Mouse (Mus musculus) midbrain, embryonic 13.5 days (tissue): ENCODE data around the gene Olfr718-ps1. TPM values are rescaled to one million over a fixed set of nuclear protein-coding genes. Genes with fewer than 3 reads are reported as not detected.
A peak's percentile ranks its signal among the peaks of the same experiment; 100 is the strongest.
"Not testable (repeated sequence)": the region's sequence is repeated elsewhere in the genome, so short reads cannot be mapped to it uniquely, and the experiment has no call there.

Source experiments
- ATAC-seq: fragments of 200-750 bp; cut with Nextera tagmentation; 2 replicates; pipeline ENCODE4 v1.8.0; 2017; ENCODE audit warnings: mild to moderate bottlenecking, moderate TSS enrichment, moderate library complexity
- H3K27ac ChIP-seq: fragments of 300-500 bp; sonication (generic); 2 replicates; pipeline ENCODE4 v1.5.1; 2015; ENCODE audit warnings: inconsistent platforms, mild to moderate bottlenecking, moderate library complexity
- H3K27me3 ChIP-seq: fragments of 300-500 bp; sonication (generic); 2 replicates; pipeline ENCODE4 v1.6.1; 2015; ENCODE audit warnings: mild to moderate bottlenecking, inconsistent platforms
- H3K36me3 ChIP-seq: fragments of 300-500 bp; sonication (generic); 2 replicates; pipeline ENCODE4 v1.6.1; 2015; ENCODE audit warnings: mild to moderate bottlenecking, inconsistent platforms
- H3K4me1 ChIP-seq: fragments of 300-500 bp; sonication (generic); replicated peaks from 2 replicates; pipeline ENCODE4 v1.6.1; 2015; ENCODE audit warnings: inconsistent platforms
- H3K4me2 ChIP-seq: fragments of 300-500 bp; sonication (generic); replicated peaks from 2 replicates; pipeline ENCODE4 v1.6.1; 2015; ENCODE audit warnings: moderate library complexity, mild to moderate bottlenecking, inconsistent platforms
- H3K4me3 ChIP-seq: fragments of 300-500 bp; sonication (generic); replicated peaks from 2 replicates; pipeline ENCODE4 v1.5.1; 2015; ENCODE audit warnings: mild to moderate bottlenecking, inconsistent platforms
- H3K9ac ChIP-seq: fragments of 300-500 bp; sonication (generic); replicated peaks from 2 replicates; pipeline ENCODE4 v1.6.1; 2015; ENCODE audit warnings: mild to moderate bottlenecking, inconsistent platforms
- H3K9me3 ChIP-seq: fragments of 300-500 bp; sonication (generic); 2 replicates; pipeline ENCODE4 v1.6.1; 2016; ENCODE audit warnings: mild to moderate bottlenecking, inconsistent platforms
- WGBS: fragments of 180-500 bp; shearing (Covaris S2); methylation state at CpG from one replicate; pipeline ENCODE4 v1.1.7; 2015; 5-methylcytosine and 5-hydroxymethylcytosine counted together
- polyA plus RNA-seq: library from polyadenylated mRNA; unstranded; fragments of >200 nt; fragmentation: Nextera tagmentation; extraction: Ambion mirVana; gene quantifications from 2 replicates; pipeline ENCODE4 v1.2.1, GENCODE M21; 2015

Olfr718-ps1 gene
- 0.06 and 0.07 TPM in 2 replicates for polyA plus RNA-seq

DNA sequence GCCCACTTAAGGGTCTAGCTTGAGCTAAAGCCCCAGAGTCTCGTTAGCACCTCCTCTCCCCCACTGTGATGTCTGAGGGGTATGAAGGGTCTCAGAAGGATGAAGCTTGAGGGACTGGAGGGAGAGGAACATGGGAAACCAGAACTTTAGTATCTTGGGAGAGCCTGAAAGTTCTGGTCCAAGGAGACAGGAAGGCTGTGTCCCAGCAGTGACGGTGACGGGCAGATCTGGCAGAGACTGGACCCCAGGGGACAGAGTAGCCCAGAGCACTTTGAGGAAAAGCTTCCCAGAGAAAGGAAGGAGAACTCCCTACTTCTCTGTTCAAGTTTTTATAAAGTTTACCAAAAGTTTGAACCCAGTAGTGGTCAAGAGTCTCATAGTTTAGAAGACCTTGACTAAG lies at the start of gene Olfr718-ps1:
Olfr718-ps1 (minus strand) TSS at position 101 of the 400 bp plus-strand sequence.
- Histone ChIP-seq H3K4me2 (no peak within 1 kb of the TSS), H3K4me3 (no peak within 1 kb of the TSS), H3K9ac (no peak within 1 kb of the TSS), H3K27ac (no peak within 1 kb of the TSS), H3K9me3 (0 out of 2 replicates have a peak, but pooled peaks cover 6% of the 10 kb centered on the region), H3K4me1 (no peaks in the 10 kb centered on the region), H3K36me3 (no peaks in the 10 kb centered on the region), H3K27me3 (no peaks in the 10 kb centered on the region)
- WGBS = 74% methylated on average over 3 of the region's 3 CpGs
- no peak for ATAC-seq

DNA sequence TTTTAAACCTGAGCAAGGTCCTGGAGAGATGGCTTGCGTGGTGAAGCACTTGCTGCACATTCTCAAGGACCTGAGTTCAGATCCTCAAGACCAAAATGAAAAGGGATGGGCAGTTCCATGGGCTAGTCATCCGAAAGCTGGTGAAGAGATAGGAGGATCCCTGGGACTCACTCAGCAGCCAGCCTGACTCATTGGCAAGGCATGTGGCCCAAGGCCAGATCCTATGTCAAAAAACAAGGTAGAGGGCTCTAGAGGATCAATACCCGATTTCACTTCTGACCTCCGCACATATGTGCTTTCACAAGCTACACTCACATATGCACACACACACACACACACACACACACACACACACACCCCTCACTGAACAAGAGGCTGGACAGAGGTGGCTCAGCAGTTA lies 49.1 kb upstream of the Olfr718-ps1 start:
- 89% methylated on average over 4 of the region's 4 CpGs for WGBS
- Histone ChIP-seq H3K4me2 (no peak overlapping the region), H3K27me3 (no peaks in the 10 kb centered on the region), H3K27ac (no peak overlapping the region), H3K9me3 (no peaks in the 10 kb centered on the region), H3K4me1 (no peaks in the 10 kb centered on the region), H3K9ac (no peak overlapping the region), H3K36me3 (no peaks in the 10 kb centered on the region), H3K4me3 (no peak overlapping the region)
- no peak for ATAC-seq

DNA sequence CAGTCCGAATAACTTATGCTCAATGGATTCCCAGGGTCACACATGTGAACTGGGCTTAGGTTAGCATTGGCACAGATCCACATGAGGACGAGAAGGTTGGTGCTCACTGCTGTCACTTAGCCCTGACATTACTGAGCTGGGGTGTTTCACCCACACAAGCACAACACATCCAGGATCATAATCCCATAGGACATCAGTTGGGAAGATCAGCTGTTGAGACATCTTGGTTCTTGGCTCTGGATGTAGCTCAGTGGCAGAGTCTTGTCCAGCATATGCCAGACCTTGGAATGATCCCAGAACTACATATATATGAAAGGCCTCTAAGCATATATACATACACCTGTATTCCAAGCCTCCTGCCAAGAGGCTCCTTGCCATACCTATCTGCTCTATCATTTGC lies 47.8 kb upstream of the Olfr718-ps1 start:
- Histone ChIP-seq H3K27ac (no peak overlapping the region), H3K4me1 (no peaks in the 10 kb centered on the region), H3K27me3 (no peaks in the 10 kb centered on the region), H3K36me3 (no peaks in the 10 kb centered on the region), H3K9ac (no peak overlapping the region), H3K4me2 (no peak overlapping the region), H3K4me3 (no peak overlapping the region), H3K9me3 (no peaks in the 10 kb centered on the region)
- WGBS = 76% methylated on average over 2 of the region's 2 CpGs
- ATAC-seq = no peak

DNA sequence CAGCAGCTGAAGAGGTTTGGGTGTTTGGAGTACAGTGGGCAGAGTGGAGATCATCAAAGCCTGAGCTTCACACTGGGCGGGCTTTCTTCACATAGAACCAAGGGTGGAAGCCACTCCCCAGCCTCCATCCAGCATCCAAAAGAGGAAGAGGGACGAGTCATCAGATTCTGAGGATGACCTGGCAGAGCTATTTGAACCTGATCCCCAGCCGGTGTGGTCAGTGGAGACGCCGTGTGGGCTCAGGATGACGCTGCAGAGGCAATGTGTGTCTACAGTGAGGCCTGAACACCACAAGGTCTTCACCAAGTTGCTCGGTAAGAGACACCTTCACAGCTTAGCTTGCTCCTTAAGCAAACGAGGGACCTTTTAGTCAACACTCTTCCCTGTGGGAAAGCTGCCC lies 47.4 kb upstream of the Olfr718-ps1 start:
- ATAC-seq, H3K27ac ChIP-seq, H3K4me3 ChIP-seq, H3K27me3 ChIP-seq, H3K9ac ChIP-seq, H3K4me1 ChIP-seq, H3K4me2 ChIP-seq, H3K9me3 ChIP-seq, H3K36me3 ChIP-seq: not testable (repeated sequence)
- WGBS = 71% methylated on average over 8 of the region's 8 CpGs

DNA sequence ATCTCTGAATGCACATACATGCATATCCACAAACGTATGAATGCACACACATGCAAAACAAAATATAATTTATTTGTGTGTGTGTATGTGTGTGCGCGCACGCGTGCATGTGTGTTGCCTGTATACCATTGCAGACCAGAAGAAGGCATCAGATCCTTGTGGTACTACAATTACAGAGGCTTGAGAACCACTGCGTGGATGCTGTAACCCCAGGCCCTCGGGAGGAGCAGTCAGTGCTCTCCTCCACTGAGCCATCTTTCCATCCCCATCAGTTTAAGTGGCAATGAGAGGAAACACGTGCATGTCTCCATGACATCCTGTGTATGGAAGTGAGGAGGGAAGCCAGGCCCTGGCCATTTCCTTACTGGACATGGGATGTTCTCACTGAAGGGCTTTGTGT lies 45.4 kb upstream of the Olfr718-ps1 start:
- WGBS = 92% methylated on average over 8 of the region's 8 CpGs
- ATAC-seq = no peak

DNA sequence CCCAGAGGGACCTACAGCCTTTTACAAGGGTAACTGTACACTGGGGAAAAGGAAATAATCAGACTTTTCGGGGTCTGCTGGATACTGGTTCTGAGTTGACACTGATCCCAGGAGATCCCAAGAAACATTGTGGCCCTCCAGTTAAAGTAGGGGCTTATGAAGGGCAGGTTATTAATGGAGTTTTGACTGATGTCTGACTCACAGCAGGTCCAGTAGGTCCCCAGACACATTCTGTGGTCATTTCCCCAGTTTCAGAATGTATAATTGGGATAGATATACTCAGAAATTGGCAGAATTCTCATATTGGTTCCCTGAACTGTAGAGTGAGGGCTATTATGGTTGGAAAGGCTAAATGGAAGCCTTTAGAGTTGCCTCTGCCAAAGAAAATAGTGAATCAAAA lies 40.6 kb upstream of the Olfr718-ps1 start:
- 78% methylated on average over 1 of the region's 1 CpGs for WGBS
- not testable (repeated sequence) for ATAC-seq, H3K27ac ChIP-seq

More for the DNA sequence above, 45.4 kb upstream of the Olfr718-ps1 start:
- no peak overlapping the region for H3K4me3 ChIP-seq
- H3K27me3 ChIP-seq = no peaks in the 10 kb centered on the region
- H3K4me1 ChIP-seq = no peaks in the 10 kb centered on the region
- H3K4me2 ChIP-seq = no peak overlapping the region
- no peak overlapping the region for H3K9ac ChIP-seq
- H3K9me3 ChIP-seq = no peaks in the 10 kb centered on the region
- no peaks in the 10 kb centered on the region for H3K36me3 ChIP-seq
- H3K27ac ChIP-seq = no peak overlapping the region

DNA sequence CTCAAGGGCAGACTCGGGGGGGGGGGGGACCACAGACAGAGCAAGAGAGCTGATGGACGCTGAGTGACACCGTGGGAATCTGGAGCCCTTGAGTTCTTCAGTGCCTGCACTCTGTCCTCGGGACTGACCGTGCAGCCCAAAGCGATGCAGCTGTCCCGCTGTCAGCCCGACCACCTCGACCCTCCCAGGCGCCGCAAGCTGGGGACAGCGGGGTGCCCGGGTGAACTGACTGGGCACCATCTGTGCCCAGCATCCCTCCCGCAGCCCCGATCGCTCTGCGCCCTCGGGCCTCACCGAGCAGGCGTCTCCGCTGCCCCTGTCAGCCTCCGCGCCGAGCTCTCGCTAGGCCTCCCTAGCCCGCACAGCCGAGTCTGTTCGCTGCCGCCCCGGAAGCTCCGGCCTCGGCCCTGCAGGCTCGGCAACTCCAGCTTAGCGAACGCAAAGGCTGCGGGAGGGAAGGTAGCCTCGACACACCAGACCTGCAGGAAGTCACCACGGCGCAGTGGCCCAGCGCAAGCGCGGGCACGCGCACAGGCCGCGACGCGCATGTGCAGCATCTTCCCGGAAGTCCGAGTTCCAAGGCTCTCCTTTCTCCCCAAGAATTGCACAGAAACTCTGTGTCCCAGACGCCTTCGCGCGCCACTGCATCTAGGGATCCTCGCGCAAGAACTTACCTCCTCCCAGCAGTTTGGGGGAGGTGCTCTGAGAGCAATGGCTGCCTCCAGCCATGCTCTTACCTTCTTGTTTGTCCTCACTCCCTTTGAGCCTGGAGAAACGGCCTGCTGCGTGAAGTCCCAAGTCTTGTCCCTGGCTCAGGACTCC lies 33.1 kb upstream of the Olfr718-ps1 start, which contains the start of the genes Rbak and Spdye4b:
Rbak (minus strand) TSS at position 521 of the 822 bp plus-strand sequence.
Spdye4b (plus strand) TSS at position 763 of the 822 bp plus-strand sequence.
- peak; percentile 98 for ATAC-seq
- peak within 1 kb of the TSS; percentile 94 for H3K27ac ChIP-seq
- peak within 1 kb of the TSS; percentile 83 for H3K4me2 ChIP-seq
- peak within 1 kb of the TSS; percentile 80 for H3K4me3 ChIP-seq
- peak within 1 kb of the TSS; percentile 95 for H3K9ac ChIP-seq
- H3K27me3 ChIP-seq = no peaks in the 10 kb centered on the region
- under 1% methylated on average over 58 of the region's 58 CpGs for WGBS
- H3K9me3 ChIP-seq = 0 out of 2 replicates have a peak, but pooled peaks cover 6% of the 10 kb centered on the region
- peaks cover 30% of the 10 kb centered on the region for H3K36me3 ChIP-seq
- H3K4me1 ChIP-seq = peaks cover 14% of the 10 kb centered on the region

More for the DNA sequence above, 40.6 kb upstream of the Olfr718-ps1 start:
- H3K9me3 ChIP-seq, H3K9ac ChIP-seq, H3K36me3 ChIP-seq, H3K4me2 ChIP-seq, H3K27me3 ChIP-seq, H3K4me1 ChIP-seq, H3K4me3 ChIP-seq: not testable (repeated sequence)

DNA sequence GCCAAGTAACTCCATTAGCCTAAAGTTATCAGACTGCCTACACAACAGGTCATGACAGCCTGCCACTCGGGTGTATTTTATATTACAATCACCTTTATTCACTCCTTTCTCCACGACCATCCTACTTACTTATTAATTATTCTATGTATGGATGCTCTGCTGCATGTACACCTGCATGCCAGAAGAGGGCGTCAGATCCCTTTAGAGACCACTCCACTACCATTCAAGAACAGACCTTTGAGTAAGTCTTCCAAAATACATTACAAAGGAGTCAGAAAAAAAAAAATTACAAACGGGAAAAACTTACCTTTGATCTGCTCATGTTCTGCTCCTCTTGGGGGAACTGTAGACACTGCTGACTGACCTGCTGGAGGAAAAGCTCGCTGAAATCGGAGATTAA lies 31.8 kb upstream of the Olfr718-ps1 start:
- 42% methylated on average over 6 of the region's 6 CpGs for WGBS
- Histone ChIP-seq H3K9ac (peak overlapping the region; percentile 95; the same call in 1 of the 2 replicates), H3K9me3 (0 out of 2 replicates have a peak, but pooled peaks cover 6% of the 10 kb centered on the region), H3K4me1 (peaks cover 14% of the 10 kb centered on the region), H3K27ac (no peak overlapping the region), H3K36me3 (peaks cover 43% of the 10 kb centered on the region), H3K27me3 (no peaks in the 10 kb centered on the region), H3K4me3 (peak overlapping the region; percentile 80), H3K4me2 (peak overlapping the region; percentile 83)
- no peak for ATAC-seq

DNA sequence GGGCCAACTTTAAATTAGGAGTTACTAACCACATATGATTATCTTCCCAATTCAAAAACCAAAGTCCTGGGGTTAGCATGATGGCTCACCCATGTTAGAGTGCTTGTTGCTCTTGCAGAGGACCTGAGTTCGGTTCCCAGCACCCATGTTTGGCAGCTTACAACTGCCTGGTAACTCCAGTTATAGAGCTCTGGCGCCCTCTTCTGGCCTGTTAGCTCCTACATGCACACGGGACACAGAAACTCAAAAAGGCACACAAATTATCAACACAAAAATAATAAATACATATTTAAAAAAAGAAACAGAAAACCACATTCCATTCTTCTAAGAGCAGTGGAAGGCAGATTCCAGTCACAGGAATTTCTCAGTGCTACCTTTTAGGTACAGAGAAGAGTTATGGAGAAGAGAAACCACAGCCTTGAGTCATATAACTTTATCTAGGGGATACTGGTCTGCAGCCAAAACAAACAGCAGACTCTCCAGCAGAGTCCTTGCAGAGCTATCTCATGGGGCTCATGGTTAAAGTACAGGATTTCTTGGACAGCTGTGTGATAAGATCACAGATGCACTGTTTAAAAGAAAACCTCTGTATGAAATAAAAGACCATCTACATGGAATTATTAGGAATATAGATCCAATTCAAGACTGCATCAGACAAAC lies 30.3 kb upstream of the Olfr718-ps1 start:
- no peak overlapping the region for H3K27ac ChIP-seq
- 93% methylated on average over 3 of the region's 3 CpGs for WGBS
- no peak for ATAC-seq
- H3K9ac ChIP-seq = no peak overlapping the region
- peaks cover 58% of the 10 kb centered on the region for H3K36me3 ChIP-seq
- H3K4me3 ChIP-seq = no peak overlapping the region
- peaks cover 14% of the 10 kb centered on the region for H3K4me1 ChIP-seq
- no peaks in the 10 kb centered on the region for H3K27me3 ChIP-seq
- no peak overlapping the region for H3K4me2 ChIP-seq
- H3K9me3 ChIP-seq = 0 out of 2 replicates have a peak, but pooled peaks cover 6% of the 10 kb centered on the region

DNA sequence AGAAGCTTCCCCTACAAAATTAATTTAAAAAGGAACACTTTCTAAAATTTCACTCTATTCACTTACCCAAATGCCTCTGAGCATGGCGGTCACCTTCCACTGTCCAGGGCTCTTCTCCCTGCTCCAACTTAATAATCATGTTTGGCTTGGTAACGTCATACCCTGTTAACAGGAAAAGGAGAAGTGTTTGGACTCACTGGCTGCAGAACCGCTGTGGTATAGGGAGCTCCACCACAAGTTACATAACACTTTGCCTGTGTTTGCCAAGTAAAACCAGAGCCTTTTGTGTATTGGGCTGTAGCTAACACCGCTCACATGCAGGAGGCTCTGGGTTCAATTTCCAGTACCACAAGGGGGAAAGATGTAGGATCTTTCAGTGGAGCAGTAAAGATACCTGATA lies 28.6 kb upstream of the Olfr718-ps1 start:
- Histone ChIP-seq H3K9me3 (0 out of 2 replicates have a peak, but pooled peaks cover 6% of the 10 kb centered on the region), H3K4me2 (no peak overlapping the region), H3K27ac (no peak overlapping the region), H3K36me3 (peaks cover 75% of the 10 kb centered on the region), H3K27me3 (no peaks in the 10 kb centered on the region), H3K4me1 (peaks cover 14% of the 10 kb centered on the region), H3K4me3 (no peak overlapping the region), H3K9ac (no peak overlapping the region)
- ATAC-seq = no peak
- 96% methylated on average over 4 of the region's 4 CpGs for WGBS

DNA sequence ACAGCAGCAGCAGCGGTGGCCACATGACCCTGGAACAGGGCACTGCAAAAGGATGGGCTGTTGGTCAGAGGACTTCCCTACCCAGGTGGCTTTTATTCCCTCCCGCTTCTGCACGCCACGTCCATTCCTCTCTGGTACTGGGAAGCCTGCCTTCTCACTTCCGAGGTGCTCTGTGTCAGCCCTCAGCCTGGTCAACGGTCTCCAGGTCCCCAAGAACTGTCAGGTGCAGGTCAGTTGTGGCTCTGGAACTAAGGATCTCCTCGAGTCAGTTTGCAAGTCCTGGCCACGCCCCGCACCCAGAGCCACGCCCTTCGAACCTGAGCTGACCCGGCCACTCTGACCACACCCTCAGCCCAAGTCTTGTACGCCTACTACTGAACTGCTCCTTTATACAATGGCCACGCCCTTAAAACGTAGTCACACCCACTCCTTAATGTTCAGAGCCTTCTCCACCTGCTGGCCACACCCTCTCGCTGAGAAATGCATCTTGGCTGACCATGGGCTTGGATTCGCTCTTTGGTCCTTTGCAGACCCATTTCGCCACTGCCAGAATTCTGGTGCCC lies 18.2 kb upstream of the Olfr718-ps1 start:
- ATAC-seq = no peak
- Histone ChIP-seq H3K9me3 (no peaks in the 10 kb centered on the region), H3K9ac (no peak overlapping the region), H3K36me3 (no peaks in the 10 kb centered on the region), H3K27me3 (0 out of 2 replicates have a peak, but pooled peaks cover 7% of the 10 kb centered on the region), H3K27ac (no peak overlapping the region), H3K4me1 (no peaks in the 10 kb centered on the region), H3K4me3 (no peak overlapping the region), H3K4me2 (no peak overlapping the region)
- 13% methylated on average over 18 of the region's 18 CpGs for WGBS

DNA sequence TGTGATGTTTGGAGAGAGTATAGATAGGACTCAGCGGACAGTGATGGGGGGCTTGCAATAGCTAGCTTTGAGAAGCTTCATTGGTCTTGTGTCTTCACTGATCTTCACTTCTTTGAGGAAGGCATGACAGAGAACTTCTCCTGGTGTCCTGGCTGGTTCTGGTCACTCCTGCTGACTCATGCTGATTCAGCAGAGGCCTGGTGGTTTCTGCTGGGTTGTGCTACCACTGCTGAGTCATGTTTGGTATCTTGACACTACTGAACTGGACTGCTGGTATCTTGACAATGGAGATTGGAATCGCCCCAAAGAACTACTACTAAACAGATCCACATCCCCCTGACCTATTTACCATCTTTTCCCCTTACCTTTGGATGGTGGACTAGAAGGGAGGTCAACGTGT lies 8.2 kb upstream of the Olfr718-ps1 start:
- H3K27ac ChIP-seq = no peak overlapping the region
- no peak overlapping the region for H3K4me2 ChIP-seq
- H3K9me3 ChIP-seq = 0 out of 2 replicates have a peak, but pooled peaks cover 3% of the 10 kb centered on the region
- no peak overlapping the region for H3K4me3 ChIP-seq
- no peak overlapping the region for H3K9ac ChIP-seq
- no peak for ATAC-seq
- H3K27me3 ChIP-seq = peaks cover 41% of the 10 kb centered on the region
- H3K36me3 ChIP-seq = no peaks in the 10 kb centered on the region
- H3K4me1 ChIP-seq = no peaks in the 10 kb centered on the region
- WGBS = 90% methylated on average over 3 of the region's 3 CpGs
